Mouse (Mus musculus): ENCODE results near the gene Ube2d3.

GRCm38 (mm10) chr3:135420542-135421309 lies 17.2 kb upstream of the Ube2d3 start:
- TF ChIP-seq TAL1 (IDR thresholded peaks at IDR 0.05; ENCODE audit: low read length) (no peak), GATA1 (IDR thresholded peaks at IDR 0.05; ENCODE audit: low read length) (no peak)

All from erythroblast, embryonic 14.5 days (primary cell).